Mouse (Mus musculus) liver, postnatal 0 days (tissue): Measurements from ENCODE around the gene Ankle2. TPM values are rescaled to one million over a fixed set of nuclear protein-coding genes. Genes with fewer than 3 reads are reported as not detected.

Experiments
- ATAC-seq: fragments of 200-750 bp; cut with Nextera tagmentation; 2 replicates; pipeline ENCODE4 v1.8.0; 2017; ENCODE audit warnings: mild to moderate bottlenecking, moderate library complexity
- DNase-seq: peaks from one replicate; pipeline ENCODE4 v3.0.0-alpha.2; 2016
- H3K27ac ChIP-seq: fragments of 300-500 bp; sonication (generic); 2 replicates; pipeline ENCODE4 v1.5.1; 2014; ENCODE audit warnings: antibody characterized with exemption, moderate library complexity, mild to moderate bottlenecking, low read depth
- H3K27me3 ChIP-seq: fragments of 300-500 bp; sonication (generic); 2 replicates; pipeline ENCODE4 v1.6.1; 2014; ENCODE audit warnings: low read length, control low read depth, mixed read lengths; ENCODE audit not compliant: insufficient read depth
- H3K36me3 ChIP-seq: fragments of 300-500 bp; sonication (generic); replicated peaks from 2 replicates; pipeline ENCODE4 v1.6.1; 2014; ENCODE audit warnings: mild to moderate bottlenecking, control low read depth, low read length, moderate library complexity, mixed read lengths; ENCODE audit not compliant: insufficient read depth
- H3K4me1 ChIP-seq: fragments of 300-500 bp; sonication (generic); 2 replicates; pipeline ENCODE4 v1.6.1; 2014; ENCODE audit warnings: antibody characterized with exemption, mild to moderate bottlenecking, control low read depth; ENCODE audit not compliant: insufficient read depth
- H3K4me2 ChIP-seq: fragments of 300-500 bp; sonication (generic); 2 replicates; pipeline ENCODE4 v1.6.1; 2014; ENCODE audit warnings: low read depth, mild to moderate bottlenecking, low read length, moderate library complexity, mixed read lengths
- H3K4me3 ChIP-seq: fragments of 300-500 bp; sonication (generic); 2 replicates; pipeline ENCODE4 v1.5.1; 2014; ENCODE audit warnings: low read depth, low read length
- H3K9ac ChIP-seq: fragments of 300-500 bp; sonication (generic); replicated peaks from 2 replicates; pipeline ENCODE4 v1.6.1; 2014; ENCODE audit warnings: mild to moderate bottlenecking, moderate library complexity
- H3K9me3 ChIP-seq: fragments of 300-500 bp; sonication (generic); 2 replicates; pipeline ENCODE4 v1.6.1; 2016; ENCODE audit warnings: mild to moderate bottlenecking, control low read depth, low read length, mixed read lengths
- CTCF ChIP-seq: sonication (generic); IDR thresholded peaks from 2 replicates; pipeline ENCODE4 v1.5.1; 2016; ENCODE audit warnings: antibody characterized with exemption, low read depth
- EP300 ChIP-seq: IDR thresholded peaks from 2 replicates; pipeline ENCODE4 v1.6.1; 2016; ENCODE audit warnings: antibody characterized with exemption, low read depth, mild to moderate bottlenecking
- WGBS: fragments of 180-500 bp; shearing (Covaris S2); extraction: QIAGEN DNeasy Blood & Tissue Kit; methylation state at CpG from one replicate; pipeline ENCODE4 v1.1.7; 2014; ENCODE audit not compliant: insufficient replicate concordance; 5-methylcytosine and 5-hydroxymethylcytosine counted together
- polyA plus RNA-seq: library from polyadenylated mRNA; unstranded; fragments of >200 nt; fragmentation: Nextera tagmentation; extraction: Ambion mirVana; gene quantifications from 2 replicates; pipeline ENCODE4 v1.2.1, GENCODE M21; 2015

The Ankle2 gene
- polyA plus RNA-seq, 1 experiment from 2014 or later = 8.6 TPM

DNA sequence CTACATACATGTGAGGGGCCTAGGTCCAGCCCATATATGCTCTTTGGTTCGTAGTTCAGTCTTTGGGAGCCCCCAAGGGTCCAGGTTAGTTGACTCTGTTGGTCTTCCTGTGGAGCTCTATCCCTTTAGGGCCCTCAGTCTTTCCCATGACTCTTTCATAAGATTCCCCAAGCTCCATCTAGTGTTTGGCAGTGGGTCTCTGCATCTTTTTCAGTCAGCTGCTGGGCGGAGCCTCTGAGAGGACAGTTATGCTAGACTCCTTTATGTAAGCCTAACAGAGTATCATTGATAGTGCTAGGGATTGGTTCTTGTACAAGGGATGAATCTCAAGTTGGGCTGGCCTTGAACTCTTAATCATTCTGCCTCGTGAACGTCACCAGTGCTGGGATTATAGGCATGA is 10.5 kb upstream of the Ankle2 start:
- Histone ChIP-seq H3K27me3 (no peaks in the 10 kb centered on the region), H3K36me3 (peaks cover 62% of the 10 kb centered on the region), H3K4me2 (no peak overlapping the region), H3K4me3 (no peak overlapping the region), H3K27ac (no peak overlapping the region), H3K9me3 (no peaks in the 10 kb centered on the region), H3K4me1 (no peaks in the 10 kb centered on the region), H3K9ac (no peak overlapping the region)
- 91% methylated on average over 4 of the region's 4 CpGs for WGBS
- DNase-seq = no peak
- TF ChIP-seq EP300 (no peak), CTCF (no peak)
- ATAC-seq = no peak

GRCm38 (mm10) chr5:110222757-110223156 is 8.0 kb upstream of the Ankle2 start:
- WGBS = 77% methylated on average over 6 of the region's 6 CpGs

DNA sequence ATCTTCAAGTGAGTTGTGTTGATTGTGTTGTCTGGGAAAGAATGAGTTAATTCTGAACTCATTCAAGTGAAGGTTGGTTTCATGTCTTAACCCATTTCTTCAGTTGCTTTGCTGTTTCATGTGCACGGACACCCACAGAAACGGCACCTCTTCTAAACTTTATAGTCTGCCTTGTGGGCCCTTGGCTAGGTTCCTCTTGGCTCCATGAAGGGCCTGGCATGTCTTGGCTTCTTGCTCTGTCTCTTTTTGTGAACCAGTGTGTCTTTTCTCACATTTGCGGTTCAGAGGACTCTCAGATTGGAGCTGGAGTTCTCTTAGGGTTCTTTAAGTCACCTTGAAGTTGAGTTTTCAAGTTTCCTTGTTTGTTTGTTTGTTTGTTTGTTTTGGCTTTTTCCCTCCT is 5.7 kb upstream of the Ankle2 start:
- 80% methylated on average over 3 of the region's 3 CpGs for whole genome bisulfite sequencing
- no peak for DNase-seq
- no peak for ATAC-seq
- Histone ChIP-seq H3K9me3 (no peaks in the 10 kb centered on the region), H3K4me3 (no peak overlapping the region), H3K27ac (no peak overlapping the region), H3K36me3 (peaks cover 43% of the 10 kb centered on the region), H3K4me1 (peaks cover 3% of the 10 kb centered on the region), H3K4me2 (no peak overlapping the region), H3K27me3 (no peaks in the 10 kb centered on the region), H3K9ac (no peak overlapping the region)
- TF ChIP-seq EP300 (no peak), CTCF (no peak)

More at GRCm38 (mm10) chr5:110222757-110223156, 8.0 kb upstream of the Ankle2 start:
- DNase-seq (no peak), ATAC-seq (no peak)
- no peaks in the 10 kb centered on the region for H3K4me1 ChIP-seq
- no peak overlapping the region for H3K27ac ChIP-seq
- no peaks in the 10 kb centered on the region for H3K27me3 ChIP-seq
- no peak overlapping the region for H3K4me3 ChIP-seq
- H3K4me2 ChIP-seq = no peak overlapping the region
- no peaks in the 10 kb centered on the region for H3K9me3 ChIP-seq
- TF ChIP-seq EP300 = no peak
- no peak for TF ChIP-seq CTCF
- H3K9ac ChIP-seq = no peak overlapping the region
- peaks cover 55% of the 10 kb centered on the region for H3K36me3 ChIP-seq

DNA sequence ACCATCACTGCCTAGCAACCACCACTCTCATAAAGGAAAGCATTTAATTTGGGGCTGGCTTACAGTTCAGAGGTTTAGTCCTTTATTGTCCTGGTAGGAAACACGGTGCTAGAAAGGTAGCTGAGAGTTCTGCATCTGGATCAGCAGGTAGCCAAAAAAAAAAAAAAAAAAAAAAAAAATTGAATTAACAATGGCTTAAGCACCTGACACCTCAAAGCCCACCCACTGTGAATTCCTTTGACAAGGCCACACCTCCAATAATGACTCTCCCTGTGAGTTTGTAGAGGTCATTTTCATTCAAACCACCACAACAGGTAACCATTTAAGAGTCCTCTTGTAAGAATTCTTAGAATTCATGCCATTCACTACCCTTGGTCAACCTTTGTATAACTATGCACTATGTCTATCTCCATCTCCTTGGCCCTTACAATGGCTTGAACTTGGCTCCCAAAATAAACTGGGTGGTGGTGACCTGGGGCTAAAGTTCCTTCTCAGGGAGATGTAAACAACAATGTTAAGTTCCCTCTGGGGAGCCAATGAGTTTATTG is 3.4 kb upstream of the Ankle2 start:
- 56% methylated on average over 1 of the region's 1 CpGs for WGBS
- TF ChIP-seq EP300 (no peak), CTCF (no peak)
- ATAC-seq = no peak

GRCm38 (mm10) chr5:110230401-110230779 is 414 bp upstream of the Ankle2 start:
- H3K4me2 ChIP-seq = peak overlapping the region; percentile 81
- no peak for DNase-seq
- no peaks in the 10 kb centered on the region for H3K9me3 ChIP-seq
- H3K4me3 ChIP-seq = peak overlapping the region; percentile 83
- H3K36me3 ChIP-seq = peaks cover 17% of the 10 kb centered on the region
- peak overlapping the region; percentile 97 for H3K27ac ChIP-seq
- peaks cover 11% of the 10 kb centered on the region for H3K4me1 ChIP-seq
- whole genome bisulfite sequencing = 5% methylated on average over 8 of the region's 8 CpGs
- H3K27me3 ChIP-seq = no peaks in the 10 kb centered on the region
- ATAC-seq = no peak
- TF ChIP-seq CTCF (no peak), EP300 (no peak)
- peak overlapping the region; percentile 99 for H3K9ac ChIP-seq

More for the DNA sequence above, 3.4 kb upstream of the Ankle2 start:
- DNase-seq = no peak
- no peak overlapping the region for H3K4me3 ChIP-seq
- no peaks in the 10 kb centered on the region for H3K27me3 ChIP-seq
- H3K4me1 ChIP-seq = peaks cover 9% of the 10 kb centered on the region
- no peak overlapping the region for H3K9ac ChIP-seq
- no peak overlapping the region for H3K4me2 ChIP-seq
- no peaks in the 10 kb centered on the region for H3K9me3 ChIP-seq
- no peak overlapping the region for H3K27ac ChIP-seq
- H3K36me3 ChIP-seq = peaks cover 21% of the 10 kb centered on the region

DNA sequence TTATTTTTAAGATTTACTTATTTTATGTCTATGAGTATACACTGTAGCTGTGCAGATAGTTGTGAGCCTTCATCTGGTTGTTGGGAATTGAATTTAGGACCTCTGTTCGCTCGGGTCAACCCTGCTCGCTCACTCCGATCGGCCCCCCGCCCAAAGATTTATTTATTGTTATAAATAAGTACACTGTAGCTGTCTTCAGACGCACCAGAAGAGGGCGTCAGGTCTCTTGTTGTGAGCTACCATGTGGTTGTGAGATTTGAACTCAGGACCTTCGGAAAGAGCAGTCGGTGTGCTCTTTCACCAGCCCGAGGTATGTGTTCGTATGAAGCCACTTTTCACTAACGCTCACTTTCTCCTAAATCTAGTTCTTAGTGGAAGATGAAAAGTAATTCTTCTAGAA is 834 bp downstream of the Ankle2 start:
- Histone ChIP-seq H3K9ac (peak overlapping the region; percentile 99), H3K4me3 (peak overlapping the region; percentile 83), H3K4me1 (peaks cover 11% of the 10 kb centered on the region), H3K9me3 (no peaks in the 10 kb centered on the region), H3K27me3 (no peaks in the 10 kb centered on the region), H3K36me3 (peaks cover 24% of the 10 kb centered on the region), H3K4me2 (peak overlapping the region; percentile 81), H3K27ac (peak overlapping the region; percentile 97)
- no peak for ATAC-seq
- DNase-seq = peak; percentile 17
- 42% methylated on average over 13 of the region's 13 CpGs for WGBS
- TF ChIP-seq EP300 (no peak), CTCF (peak; percentile 47)
